Mouse (Mus musculus) kidney, postnatal 0 days (tissue): Measurements from ENCODE around the gene Tbx6. TPM values are rescaled to one million over a fixed set of nuclear protein-coding genes. Genes with fewer than 3 reads are reported as not detected.

ENCODE experiments used
- ATAC-seq: fragments of 200-750 bp; cut with Nextera tagmentation; replicated peaks from 2 replicates; pipeline ENCODE4 v1.8.0; 2017; ENCODE audit warnings: low read depth, moderate number of reproducible peaks, moderate TSS enrichment, moderate library complexity; ENCODE audit not compliant: low FRiP score
- DNase-seq: peaks from one replicate; pipeline ENCODE4 v3.0.0-alpha.2; 2016; ENCODE audit warnings: low spot score
- H3K27ac ChIP-seq: fragments of 300-500 bp; sonication (generic); 2 replicates; pipeline ENCODE4 v1.5.1; 2014; ENCODE audit warnings: mild to moderate bottlenecking
- H3K27me3 ChIP-seq: fragments of 300-500 bp; sonication (generic); 2 replicates; pipeline ENCODE4 v1.6.1; 2014; ENCODE audit warnings: low read length, mixed read lengths; ENCODE audit not compliant: insufficient read depth
- H3K36me3 ChIP-seq: fragments of 300-500 bp; sonication (generic); 2 replicates; pipeline ENCODE4 v1.6.1; 2014; ENCODE audit warnings: low read length, mixed read lengths; ENCODE audit not compliant: insufficient read depth
- H3K4me1 ChIP-seq: fragments of 300-500 bp; sonication (generic); replicated peaks from 2 replicates; pipeline ENCODE4 v1.6.1; 2014; ENCODE audit warnings: antibody characterized with exemption, low read length, mixed read lengths; ENCODE audit not compliant: insufficient read depth
- H3K4me2 ChIP-seq: fragments of 300-500 bp; sonication (generic); 2 replicates; pipeline ENCODE4 v1.6.1; 2014; ENCODE audit warnings: mild to moderate bottlenecking, low read length, moderate library complexity, mixed read lengths
- H3K4me3 ChIP-seq: fragments of 300-500 bp; sonication (generic); replicated peaks from 2 replicates; pipeline ENCODE4 v1.5.1; 2014; ENCODE audit warnings: low read depth, low read length
- H3K9ac ChIP-seq: fragments of 300-500 bp; sonication (generic); 2 replicates; pipeline ENCODE4 v1.6.1; 2014; ENCODE audit warnings: low read depth, low read length
- H3K9me3 ChIP-seq: fragments of 300-500 bp; sonication (generic); replicated peaks from 2 replicates; pipeline ENCODE4 v1.6.1; 2016; ENCODE audit warnings: low read length, inconsistent platforms, mixed read lengths
- CTCF ChIP-seq: IDR thresholded peaks from 2 replicates; pipeline ENCODE4 v1.5.1; 2016; ENCODE audit warnings: antibody characterized with exemption, low read depth, mild to moderate bottlenecking, moderate library complexity
- WGBS: fragments of 180-500 bp; shearing (Covaris S2); extraction: QIAGEN DNeasy Blood & Tissue Kit; methylation state at CpG from one replicate; pipeline ENCODE4 v1.1.7; 2014; 5-methylcytosine and 5-hydroxymethylcytosine counted together
- polyA plus RNA-seq: library from polyadenylated mRNA; unstranded; fragments of >200 nt; fragmentation: Nextera tagmentation; extraction: Ambion mirVana; gene quantifications from 2 replicates; pipeline ENCODE4 v1.2.1, GENCODE M21; 2015

The Tbx6 gene
- polyA plus RNA-seq, 1 experiment from 2014 or later, result 0.21 TPM

DNA sequence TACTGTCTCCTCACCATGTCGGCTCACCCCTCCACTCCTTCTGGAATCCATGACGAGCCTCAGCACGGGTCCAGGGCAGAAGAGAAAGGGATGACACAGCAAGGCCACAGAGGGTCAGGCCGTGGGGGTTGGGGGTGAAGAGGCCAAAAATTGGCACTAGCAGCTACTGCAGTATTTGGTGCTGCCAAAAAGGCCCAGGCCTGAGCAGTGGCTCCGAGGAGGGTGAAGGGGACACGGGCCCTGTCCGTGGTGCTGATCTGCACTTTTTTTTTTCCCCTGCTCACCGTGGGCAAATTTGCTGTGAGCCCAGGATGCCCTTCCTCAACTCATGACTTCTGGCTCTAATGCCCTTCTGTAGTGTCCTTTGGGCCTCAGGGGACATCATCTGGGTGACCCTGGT is 44.1 kb downstream of the Tbx6 start:
- Histone ChIP-seq H3K4me3 (no peak overlapping the region), H3K36me3 (no peaks in the 10 kb centered on the region), H3K4me2 (no peak overlapping the region), H3K9ac (no peak overlapping the region), H3K27ac (no peak overlapping the region), H3K9me3 (no peaks in the 10 kb centered on the region), H3K27me3 (no peaks in the 10 kb centered on the region), H3K4me1 (peaks cover 4% of the 10 kb centered on the region; the same call in 1 of the 2 replicates)
- TF ChIP-seq CTCF, result no peak
- ATAC-seq (no peak), DNase-seq (no peak)
- 21% methylated on average over 8 of the region's 8 CpGs for WGBS

DNA sequence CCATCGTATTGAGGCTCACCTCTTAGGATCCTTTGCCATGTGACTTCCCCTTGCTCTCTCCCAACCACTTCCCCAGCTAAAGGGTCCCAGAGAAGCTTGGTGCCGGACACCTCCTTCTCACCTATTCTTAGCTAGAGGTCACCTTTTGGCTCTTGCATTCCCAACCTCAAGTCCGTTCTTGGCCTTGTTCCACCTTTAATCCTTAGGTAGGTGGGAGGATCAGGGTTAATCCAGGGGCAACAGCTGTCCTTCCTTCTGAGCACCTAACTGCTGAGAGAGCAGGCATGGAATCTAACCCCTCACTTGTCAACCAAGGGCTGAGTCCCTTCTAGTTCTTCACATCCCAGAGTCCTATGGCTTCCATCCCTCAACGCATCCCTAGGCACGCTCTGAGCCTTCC is 44.7 kb downstream of the Tbx6 start:
- no peaks in the 10 kb centered on the region for H3K36me3 ChIP-seq
- no peak for TF ChIP-seq CTCF
- no peaks in the 10 kb centered on the region for H3K9me3 ChIP-seq
- ATAC-seq (no peak), DNase-seq (no peak)
- H3K9ac ChIP-seq, result no peak overlapping the region
- H3K4me1 ChIP-seq, result peaks cover 4% of the 10 kb centered on the region; the same call in 1 of the 2 replicates
- H3K27me3 ChIP-seq, result no peaks in the 10 kb centered on the region
- 68% methylated on average over 5 of the region's 5 CpGs for WGBS
- no peak overlapping the region for H3K27ac ChIP-seq
- no peak overlapping the region for H3K4me3 ChIP-seq
- no peak overlapping the region for H3K4me2 ChIP-seq

DNA sequence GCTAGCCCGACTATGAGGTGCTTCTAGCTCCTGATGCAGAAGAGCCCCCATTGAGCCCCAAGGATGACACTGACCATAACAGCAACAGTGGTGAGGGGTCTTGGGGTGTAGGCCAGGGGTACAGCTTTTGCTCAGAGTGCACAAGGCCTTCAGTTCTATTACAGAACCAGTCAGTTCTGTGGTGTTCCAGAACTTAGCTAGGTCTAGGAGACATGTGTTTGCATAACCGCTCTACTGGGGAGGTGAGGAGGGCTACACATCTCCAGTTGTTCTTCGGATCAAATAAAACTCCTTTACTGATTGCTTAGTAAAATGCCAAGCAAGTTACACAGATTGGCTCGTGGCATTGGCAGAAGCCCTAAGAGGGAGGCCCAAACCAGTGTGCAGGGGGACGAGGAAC is 50.3 kb downstream of the Tbx6 start, which contains the start of gene 4930451I11Rik:
Gene 4930451I11Rik (minus strand): TSS at position 101 of the 400 bp plus-strand sequence.
- ATAC-seq (no peak), DNase-seq (no peak)
- Histone ChIP-seq H3K36me3 (no peaks in the 10 kb centered on the region), H3K4me3 (peak within 1 kb of the TSS; percentile 31; the same call in 1 of the 2 replicates), H3K9ac (0 out of 2 replicates have a peak within 1 kb of the TSS, but pooled peaks have one; percentile 37), H3K27ac (0 out of 2 replicates have a peak within 1 kb of the TSS, but pooled peaks have one; percentile 25), H3K4me2 (peak within 1 kb of the TSS; percentile 55), H3K27me3 (no peaks in the 10 kb centered on the region), H3K4me1 (no peaks in the 10 kb centered on the region; the same call in 1 of the 2 replicates), H3K9me3 (no peaks in the 10 kb centered on the region)
- whole genome bisulfite sequencing, result 56% methylated on average over 5 of the region's 5 CpGs
- no peak for TF ChIP-seq CTCF

DNA sequence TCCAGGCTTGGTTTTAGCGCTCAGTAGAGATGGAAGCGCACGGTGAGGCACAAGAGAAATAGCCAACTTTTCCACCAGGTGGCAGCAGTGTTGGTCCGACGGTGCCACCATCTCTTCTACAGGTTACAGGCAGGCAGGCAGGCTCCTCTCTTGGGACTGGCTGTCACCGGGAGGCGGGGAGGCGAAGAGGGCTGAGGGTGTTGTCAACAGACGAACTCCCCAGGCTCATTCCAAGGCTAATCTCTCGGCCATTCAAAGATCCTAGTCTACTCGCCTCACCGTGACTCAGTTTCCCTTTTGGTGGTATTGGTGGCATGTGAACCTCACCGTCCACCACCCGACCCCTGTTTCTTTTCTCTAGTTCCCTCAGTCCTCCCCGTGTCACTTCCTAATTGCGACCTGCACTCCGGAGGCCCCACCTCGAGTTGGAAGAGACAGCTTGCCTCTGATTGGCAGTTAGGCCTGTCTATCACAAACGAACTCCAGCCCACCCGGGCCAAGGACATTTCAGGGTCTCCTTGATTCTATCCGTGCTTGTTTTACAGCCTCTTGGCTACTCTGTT is 50.8 kb downstream of the Tbx6 start:
- ATAC-seq, result peak; percentile 83
- Histone ChIP-seq H3K4me2 (peak overlapping the region; percentile 55), H3K27me3 (no peaks in the 10 kb centered on the region), H3K27ac (0 out of 2 replicates have a peak overlapping the region, but pooled peaks have one; percentile 25), H3K9me3 (no peaks in the 10 kb centered on the region), H3K4me1 (no peaks in the 10 kb centered on the region; the same call in 1 of the 2 replicates), H3K36me3 (no peaks in the 10 kb centered on the region), H3K9ac (0 out of 2 replicates have a peak overlapping the region, but pooled peaks have one; percentile 37), H3K4me3 (peak overlapping the region; percentile 31; the same call in 1 of the 2 replicates)
- DNase-seq, result peak; percentile 90
- TF ChIP-seq CTCF, result peak; percentile 91
- WGBS, result 4% methylated on average over 21 of the region's 21 CpGs

DNA sequence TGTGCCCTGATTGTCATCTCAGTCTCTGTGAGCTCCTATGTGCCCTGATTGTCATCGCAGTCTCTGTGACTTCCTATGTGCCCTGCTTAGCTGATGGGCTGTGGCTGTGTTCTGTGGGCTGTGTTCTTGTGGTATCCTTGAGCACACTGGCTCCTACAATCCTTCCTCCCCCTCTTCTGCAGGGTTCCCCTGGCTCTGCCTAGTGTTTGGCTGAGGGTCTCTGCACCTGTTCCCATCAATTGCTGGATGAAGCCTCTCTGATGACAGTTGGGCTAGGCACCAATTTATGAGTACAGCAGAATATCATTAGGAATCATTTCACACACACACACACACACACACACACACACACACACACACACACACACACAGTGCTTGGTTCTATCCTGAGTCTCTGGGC is 52.0 kb downstream of the Tbx6 start:
- 91% methylated on average over 1 of the region's 1 CpGs for WGBS
- ATAC-seq (no peak), DNase-seq (no peak)
- no peak overlapping the region for H3K4me3 ChIP-seq
- H3K9me3 ChIP-seq, result no peaks in the 10 kb centered on the region
- no peak overlapping the region for H3K27ac ChIP-seq
- H3K4me2 ChIP-seq, result no peak overlapping the region
- H3K36me3 ChIP-seq, result no peaks in the 10 kb centered on the region
- no peaks in the 10 kb centered on the region; the same call in 1 of the 2 replicates for H3K4me1 ChIP-seq
- TF ChIP-seq CTCF, result no peak
- H3K27me3 ChIP-seq, result no peaks in the 10 kb centered on the region
- no peak overlapping the region for H3K9ac ChIP-seq

Other genes with a start within 250 kb of the Tbx6 start
- gene Eif3c, start 215.1 kb upstream of the Tbx6 start, polyA plus RNA-seq, result 213 and 217 TPM in 2 replicates
- 1.2 and 1.3 TPM in 2 replicates for gene Apobr, start 196.5 kb upstream of the Tbx6 start, polyA plus RNA-seq
- gene Cln3, start 195.7 kb upstream of the Tbx6 start, polyA plus RNA-seq, result 34.4 and 36.9 TPM in 2 replicates
- not detected in 2 replicates for gene Il27, start 186.5 kb upstream of the Tbx6 start, polyA plus RNA-seq
- 24.5 and 24.8 TPM in 2 replicates for gene Nupr1, start 150.6 kb upstream of the Tbx6 start, polyA plus RNA-seq
- gene Sgf29, start 132.2 kb upstream of the Tbx6 start, polyA plus RNA-seq, result 37.8 and 38.6 TPM in 2 replicates
- gene Sult1a1, start 105.1 kb upstream of the Tbx6 start, polyA plus RNA-seq, result 13.4 and 17.3 TPM in 2 replicates
- 140 and 145 TPM in 2 replicates for gene Bola2, start 86.1 kb upstream of the Tbx6 start, polyA plus RNA-seq
- gene Slx1b, start 85.7 kb upstream of the Tbx6 start, polyA plus RNA-seq, result 7.1 and 9.0 TPM in 2 replicates
- gene Coro1a, start 73.7 kb upstream of the Tbx6 start, polyA plus RNA-seq, result 13.1 and 14.6 TPM in 2 replicates
- gene Mapk3, start 21.9 kb upstream of the Tbx6 start, polyA plus RNA-seq, result 63.0 and 66.1 TPM in 2 replicates
- gene Gdpd3, start 15.1 kb upstream of the Tbx6 start, polyA plus RNA-seq, result 3.7 and 6.4 TPM in 2 replicates
- gene Ypel3, start 4.5 kb upstream of the Tbx6 start, polyA plus RNA-seq, result 158 and 188 TPM in 2 replicates
- 189 and 192 TPM in 2 replicates for gene Ppp4c, start 11.0 kb downstream of the Tbx6 start, polyA plus RNA-seq
- 0.11 and 0.14 TPM in 2 replicates for gene Fam57b, start 16.2 kb downstream of the Tbx6 start, polyA plus RNA-seq
- 0.37 TPM in 1 of 2 replicates, not detected in the other for gene 4930451I11Rik, start 50.2 kb downstream of the Tbx6 start, polyA plus RNA-seq
- gene Doc2a, start 65.9 kb downstream of the Tbx6 start, polyA plus RNA-seq, result 7.6 and 7.7 TPM in 2 replicates
- 16.3 and 20.5 TPM in 2 replicates for gene Hirip3, start 80.5 kb downstream of the Tbx6 start, polyA plus RNA-seq
- gene Ino80e, start 80.9 kb downstream of the Tbx6 start, polyA plus RNA-seq, result 67.1 and 68.7 TPM in 2 replicates
- gene Taok2, start 103.2 kb downstream of the Tbx6 start, polyA plus RNA-seq, result 26.2 and 30.0 TPM in 2 replicates
- gene Tmem219, start 141.4 kb downstream of the Tbx6 start, polyA plus RNA-seq, result 48.6 and 51.9 TPM in 2 replicates
- gene Kctd13, start 147.4 kb downstream of the Tbx6 start, polyA plus RNA-seq, result 15.7 and 17.3 TPM in 2 replicates
- gene Asphd1, start 168.1 kb downstream of the Tbx6 start, polyA plus RNA-seq, result 0.13 TPM in 1 of 2 replicates, not detected in the other
- gene Sez6l2, start 169.1 kb downstream of the Tbx6 start, polyA plus RNA-seq, result 1.2 and 1.7 TPM in 2 replicates
- 118 and 120 TPM in 2 replicates for gene Cdipt, start 194.4 kb downstream of the Tbx6 start, polyA plus RNA-seq
- gene Cdiptos, start 194.6 kb downstream of the Tbx6 start, polyA plus RNA-seq, result 1.6 and 2.8 TPM in 2 replicates
- 27.5 and 28.9 TPM in 2 replicates for gene Mvp, start 233.1 kb downstream of the Tbx6 start, polyA plus RNA-seq
- gene Pagr1b, start 235.0 kb downstream of the Tbx6 start, polyA plus RNA-seq, result 0.21 and 0.65 TPM in 2 replicates
- gene Pagr1a, start 235.9 kb downstream of the Tbx6 start, polyA plus RNA-seq, result 19.4 and 25.0 TPM in 2 replicates
- 44.2 and 53.8 TPM in 2 replicates for gene Gm42742, start 239.6 kb downstream of the Tbx6 start, polyA plus RNA-seq
- 2.5 and 2.7 TPM in 2 replicates for gene Prrt2, start 239.7 kb downstream of the Tbx6 start, polyA plus RNA-seq
- gene Maz, start 245.6 kb downstream of the Tbx6 start, polyA plus RNA-seq, result 50.3 and 58.7 TPM in 2 replicates